Mouse (Mus musculus): Measurements from ENCODE around the gene Tpst1. TPM values are rescaled to one million over a fixed set of nuclear protein-coding genes. Genes with fewer than 3 reads are reported as not detected.

Tpst1 gene
- total and polyA plus RNA-seq, 2 experiments, result 10.8 to 15.6 TPM

DNA sequence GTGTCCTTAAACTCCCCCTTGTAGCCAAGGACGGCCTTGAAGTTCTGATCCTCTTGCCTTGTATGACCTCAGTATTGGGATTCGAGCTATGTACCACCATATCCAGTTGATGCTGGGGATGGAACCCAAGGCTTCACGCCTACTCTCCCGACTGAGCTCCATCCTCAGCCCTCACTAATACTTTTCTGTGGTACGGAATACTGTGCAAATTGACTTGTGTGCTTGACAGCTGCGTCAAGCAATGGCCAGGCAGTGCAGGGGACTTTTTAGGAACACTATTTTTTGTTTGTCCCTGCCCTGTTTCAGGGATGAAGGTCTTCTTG lies 5.7 kb downstream of the Tpst1 start:
- Histone ChIP-seq H3K27ac (replicated peaks; ENCODE audit: insufficient read depth, low read depth, low read length) (no peak overlapping the region; the same call in 1 of the 2 replicates), H3K9ac (ENCODE audit: low read depth, low read length) (peak overlapping the region; percentile 67), H3K79me2 (ENCODE audit: control insufficient read depth, insufficient read depth, low read length) (peaks cover 6% of the 10 kb centered on the region; the same call in 1 of the 2 replicates), H3K36me3 (ENCODE audit: control insufficient read depth, insufficient read depth, low read length) (no peaks in the 10 kb centered on the region), H3K27me3 (ENCODE audit: control insufficient read depth, insufficient read depth, low read length) (no peaks in the 10 kb centered on the region), H3K4me1 (ENCODE audit: control insufficient read depth, insufficient read depth, low read length) (peaks cover 19% of the 10 kb centered on the region), H3K4me3 (ENCODE audit: insufficient read depth, low read depth, low read length) (peak overlapping the region; percentile 92; the same call in 1 of the 2 replicates)
- WGBS, result 49% methylated on average over 6 of the region's 6 CpGs
- TF ChIP-seq CTCF (IDR thresholded peaks at IDR 0.05; ENCODE audit: low read depth, low read length), result no peak
- no peak for TF ChIP-seq POLR2A (IDR thresholded peaks at IDR 0.05; ENCODE audit: extremely low read depth, insufficient read depth, low read length)
- no peak for DNase-seq (ENCODE audit: extremely low read depth, low read depth, low spot score)

DNA sequence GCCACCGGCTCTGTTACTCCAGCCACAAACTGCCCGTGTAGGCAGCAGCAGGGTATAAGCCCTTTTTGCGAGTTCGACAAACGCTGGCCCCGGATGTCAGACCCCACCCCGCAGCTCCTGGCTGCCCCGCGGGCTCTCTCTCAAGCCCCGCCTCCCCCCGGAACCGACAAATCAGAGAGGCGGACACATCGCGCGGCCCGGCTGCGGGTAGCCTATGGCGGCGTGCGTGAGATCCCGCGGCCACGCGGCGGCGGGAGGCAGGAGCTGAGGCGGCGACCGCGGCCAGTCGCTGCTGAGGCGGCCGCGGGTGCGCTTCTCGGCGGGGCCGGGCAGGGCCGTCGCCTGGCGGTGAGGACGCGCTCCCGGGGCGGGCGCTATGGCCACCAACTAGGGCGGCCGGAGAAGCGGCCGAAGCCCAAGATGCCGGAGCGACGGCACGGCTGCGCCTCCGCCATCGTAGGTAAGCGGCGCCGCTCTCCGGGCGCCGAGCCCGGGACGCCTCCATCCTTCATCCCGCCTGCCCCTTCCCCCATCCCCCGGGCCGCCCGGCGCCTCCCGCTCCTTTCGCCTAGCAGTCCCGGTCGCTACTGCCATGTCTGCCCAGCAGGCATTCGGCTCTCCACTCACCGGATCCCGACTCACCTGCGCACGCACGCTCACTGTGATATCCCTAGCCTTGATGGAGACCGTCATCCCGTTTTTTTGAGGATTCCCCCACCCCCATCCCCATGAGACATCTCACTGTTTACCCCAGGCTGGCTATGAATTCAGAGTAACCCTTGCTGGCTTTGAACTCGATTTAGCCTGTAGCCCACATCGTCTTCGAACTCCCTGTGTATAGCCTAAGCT lies 6.3 kb downstream of the Tpst1 start:
- peaks cover 17% of the 10 kb centered on the region for H3K4me1 ChIP-seq (ENCODE audit: control insufficient read depth, insufficient read depth, low read length)
- peak; percentile 50 for DNase-seq (ENCODE audit: extremely low read depth, low read depth, low spot score)
- peak overlapping the region; percentile 85 for H3K9ac ChIP-seq (ENCODE audit: low read depth, low read length)
- H3K36me3 ChIP-seq (ENCODE audit: control insufficient read depth, insufficient read depth, low read length), result no peaks in the 10 kb centered on the region
- H3K27me3 ChIP-seq (ENCODE audit: control insufficient read depth, insufficient read depth, low read length), result no peaks in the 10 kb centered on the region
- peak overlapping the region; percentile 92 for H3K4me3 ChIP-seq (ENCODE audit: insufficient read depth, low read depth, low read length)
- H3K79me2 ChIP-seq (ENCODE audit: control insufficient read depth, insufficient read depth, low read length), result peaks cover 6% of the 10 kb centered on the region; the same call in 1 of the 2 replicates
- TF ChIP-seq POLR2A (IDR thresholded peaks at IDR 0.05; ENCODE audit: extremely low read depth, insufficient read depth, low read length), result peak; percentile 89
- TF ChIP-seq CTCF (IDR thresholded peaks at IDR 0.05; ENCODE audit: low read depth, low read length), result no peak
- WGBS, result 1% methylated on average over 86 of the region's 86 CpGs
- peak overlapping the region; percentile 35; the same call in 1 of the 2 replicates for H3K27ac ChIP-seq (replicated peaks; ENCODE audit: insufficient read depth, low read depth, low read length)

DNA sequence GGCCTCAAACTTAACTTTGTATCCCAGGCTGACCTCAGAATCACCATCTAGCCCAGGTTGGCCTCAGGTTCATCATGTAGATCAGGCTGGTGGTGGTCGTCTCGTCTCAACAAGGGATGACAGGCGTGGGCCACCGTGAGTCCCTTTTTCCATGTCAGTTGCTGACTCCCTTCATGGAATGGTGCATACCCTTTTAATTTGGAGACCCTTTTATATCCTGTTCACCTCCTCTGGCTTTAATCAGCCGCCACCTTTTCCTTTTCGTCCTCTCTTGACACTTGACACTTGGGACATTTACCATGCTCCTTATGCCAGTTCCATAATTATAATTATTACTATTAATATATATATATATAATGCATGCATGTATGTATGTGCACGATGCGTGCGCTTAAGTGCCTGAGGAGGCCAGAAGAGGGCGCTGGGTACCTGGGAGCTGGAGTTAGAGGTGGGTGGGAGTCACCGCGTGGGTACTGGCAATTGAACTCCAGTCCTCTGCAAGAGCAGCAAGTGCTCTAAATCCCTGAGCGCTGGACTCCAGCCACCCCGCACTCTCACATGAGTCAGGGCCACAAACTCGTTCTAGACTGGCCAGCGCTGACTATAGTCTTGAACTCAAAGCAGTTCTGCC lies 7.0 kb downstream of the Tpst1 start:
- Histone ChIP-seq H3K36me3 (ENCODE audit: control insufficient read depth, insufficient read depth, low read length) (no peaks in the 10 kb centered on the region), H3K27me3 (ENCODE audit: control insufficient read depth, insufficient read depth, low read length) (no peaks in the 10 kb centered on the region), H3K79me2 (ENCODE audit: control insufficient read depth, insufficient read depth, low read length) (peaks cover 6% of the 10 kb centered on the region; the same call in 1 of the 2 replicates), H3K4me1 (ENCODE audit: control insufficient read depth, insufficient read depth, low read length) (peaks cover 17% of the 10 kb centered on the region), H3K9ac (ENCODE audit: low read depth, low read length) (peak overlapping the region; percentile 85), H3K4me3 (ENCODE audit: insufficient read depth, low read depth, low read length) (peak overlapping the region; percentile 92), H3K27ac (replicated peaks; ENCODE audit: insufficient read depth, low read depth, low read length) (no peak overlapping the region)
- 72% methylated on average over 16 of the region's 16 CpGs for WGBS
- DNase-seq (ENCODE audit: extremely low read depth, low read depth, low spot score), result no peak
- TF ChIP-seq POLR2A (IDR thresholded peaks at IDR 0.05; ENCODE audit: extremely low read depth, insufficient read depth, low read length) (no peak), CTCF (IDR thresholded peaks at IDR 0.05; ENCODE audit: low read depth, low read length) (peak; percentile 52)

DNA sequence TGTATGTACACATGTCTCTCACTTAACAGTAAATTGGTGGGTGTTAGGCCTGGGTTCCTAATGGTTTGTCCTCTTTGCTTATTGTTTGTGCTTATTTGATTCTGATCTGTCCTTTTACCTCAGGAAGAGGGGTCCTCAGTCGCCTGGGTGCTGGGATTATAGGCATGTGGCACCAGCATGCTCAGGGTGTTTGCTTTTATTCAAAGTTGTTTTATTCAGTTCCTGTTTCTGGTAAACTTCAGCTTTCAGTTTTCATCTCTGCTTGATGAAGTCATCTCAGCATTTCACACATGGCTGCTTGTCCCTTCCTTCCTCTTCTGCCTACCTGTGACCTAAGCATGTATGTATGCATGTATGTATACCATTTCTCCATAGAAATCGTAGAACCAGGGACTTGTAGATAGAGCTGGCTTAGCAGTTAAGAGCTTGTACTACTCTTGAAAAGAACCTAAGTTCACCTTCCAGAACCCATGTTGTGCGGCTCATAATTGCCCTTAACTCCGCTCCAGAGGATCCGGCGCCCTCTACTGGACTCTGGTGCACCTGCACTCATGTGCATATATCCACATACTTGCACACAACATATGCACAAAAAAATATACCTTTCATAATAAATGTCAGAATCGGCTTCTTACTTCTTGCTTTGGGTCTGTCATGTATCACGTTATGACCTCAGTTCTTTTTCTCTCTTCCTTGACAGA lies 8.2 kb downstream of the Tpst1 start:
- peaks cover 17% of the 10 kb centered on the region for H3K4me1 ChIP-seq (ENCODE audit: control insufficient read depth, insufficient read depth, low read length)
- H3K27me3 ChIP-seq (ENCODE audit: control insufficient read depth, insufficient read depth, low read length), result no peaks in the 10 kb centered on the region
- H3K4me3 ChIP-seq (ENCODE audit: insufficient read depth, low read depth, low read length), result no peak overlapping the region
- no peak for DNase-seq (ENCODE audit: extremely low read depth, low read depth, low spot score)
- H3K36me3 ChIP-seq (ENCODE audit: control insufficient read depth, insufficient read depth, low read length), result no peaks in the 10 kb centered on the region
- 97% methylated on average over 8 of the region's 8 CpGs for WGBS
- no peak overlapping the region for H3K27ac ChIP-seq (replicated peaks; ENCODE audit: insufficient read depth, low read depth, low read length)
- H3K9ac ChIP-seq (ENCODE audit: low read depth, low read length), result no peak overlapping the region
- TF ChIP-seq CTCF (IDR thresholded peaks at IDR 0.05; ENCODE audit: low read depth, low read length) (peak; percentile 46), POLR2A (IDR thresholded peaks at IDR 0.05; ENCODE audit: extremely low read depth, insufficient read depth, low read length) (no peak)
- H3K79me2 ChIP-seq (ENCODE audit: control insufficient read depth, insufficient read depth, low read length), result peaks cover 12% of the 10 kb centered on the region; the same call in 1 of the 2 replicates

DNA sequence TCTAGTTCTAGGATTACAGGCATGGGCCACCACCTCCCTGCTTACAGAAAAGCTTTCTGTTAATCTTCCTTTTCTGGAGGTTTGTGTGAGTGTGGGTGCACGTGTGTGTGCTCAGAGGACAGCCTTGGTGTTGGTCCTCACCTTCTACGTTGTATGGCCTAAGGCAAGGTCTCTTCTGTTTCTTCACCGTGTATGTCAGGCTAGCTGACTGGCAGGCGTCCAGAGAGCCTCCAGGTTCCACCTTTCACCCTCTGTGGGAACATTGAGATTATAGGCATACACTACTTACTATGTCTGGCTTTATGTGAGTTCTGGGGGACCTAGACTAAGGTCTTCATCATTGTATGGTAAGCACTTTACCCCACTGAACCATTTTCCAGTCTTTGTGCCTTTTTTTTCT lies 9.3 kb downstream of the Tpst1 start:
- H3K9ac ChIP-seq (ENCODE audit: low read depth, low read length), result no peak overlapping the region
- no peaks in the 10 kb centered on the region for H3K27me3 ChIP-seq (ENCODE audit: control insufficient read depth, insufficient read depth, low read length)
- H3K36me3 ChIP-seq (ENCODE audit: control insufficient read depth, insufficient read depth, low read length), result no peaks in the 10 kb centered on the region
- 37% methylated on average over 4 of the region's 4 CpGs for WGBS
- H3K27ac ChIP-seq (replicated peaks; ENCODE audit: insufficient read depth, low read depth, low read length), result no peak overlapping the region
- DNase-seq (ENCODE audit: extremely low read depth, low read depth, low spot score), result no peak
- H3K79me2 ChIP-seq (ENCODE audit: control insufficient read depth, insufficient read depth, low read length), result peaks cover 12% of the 10 kb centered on the region; the same call in 1 of the 2 replicates
- no peak for TF ChIP-seq POLR2A (IDR thresholded peaks at IDR 0.05; ENCODE audit: extremely low read depth, insufficient read depth, low read length)
- TF ChIP-seq CTCF (IDR thresholded peaks at IDR 0.05; ENCODE audit: low read depth, low read length), result no peak
- no peak overlapping the region for H3K4me3 ChIP-seq (ENCODE audit: insufficient read depth, low read depth, low read length)
- H3K4me1 ChIP-seq (ENCODE audit: control insufficient read depth, insufficient read depth, low read length), result peaks cover 17% of the 10 kb centered on the region
